Mouse (Mus musculus): Measurements from ENCODE around the gene D330020A13Rik.

GRCm38 (mm10) chr6:120318303-120318940 lies 24.3 kb downstream of the D330020A13Rik start:
- TF ChIP-seq CTCF (IDR thresholded peaks at IDR 0.05; ENCODE audit: control insufficient read depth, insufficient read depth, insufficient read length): no peak
- TF ChIP-seq USF1 (IDR thresholded peaks at IDR 0.05; ENCODE audit: low read depth): no peak
- no peak for TF ChIP-seq MYOG (IDR thresholded peaks at IDR 0.05; ENCODE audit: control insufficient read depth, extremely low read depth, insufficient read length)
- TF ChIP-seq CEBPB (IDR thresholded peaks at IDR 0.05; ENCODE audit: low read depth): no peak
- TF ChIP-seq MYOD1 (IDR thresholded peaks at IDR 0.05; ENCODE audit: control insufficient read depth, insufficient read length, low read depth): no peak
- no peak for TF ChIP-seq MAX (IDR thresholded peaks at IDR 0.05)
